In the genomic region with DNA sequence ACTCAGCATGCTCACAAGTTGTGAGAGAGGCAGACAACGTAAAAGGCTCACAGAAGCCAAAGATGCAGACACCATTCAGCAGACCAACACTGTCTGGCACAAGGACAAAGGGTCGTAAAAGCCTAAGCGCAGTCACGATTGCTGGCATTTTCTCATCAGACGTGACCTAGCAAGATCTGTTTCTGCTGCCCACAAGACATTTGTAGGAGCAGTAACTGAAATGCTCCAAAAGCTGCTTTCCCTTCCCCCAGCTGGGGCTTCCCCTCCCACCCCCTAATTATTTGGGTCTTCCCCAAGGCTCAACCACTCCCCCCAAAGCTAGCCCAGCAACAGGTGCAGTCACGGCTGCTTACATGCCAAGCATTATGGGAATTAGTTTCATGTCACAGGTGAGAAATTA, we compare ENCODE assay signal across 17 mouse cellular contexts. TPM values are rescaled to one million over a fixed set of nuclear protein-coding genes. Genes with fewer than 3 reads are reported as not detected.
A peak's percentile ranks its signal among the peaks of the same experiment; 100 is the strongest.
DNase-seq lines count a peak whose midpoint lies in the region; ATAC-seq and TF ChIP-seq lines count a peak whose summit lies in the region.
"Had no signal": no experiment of that assay in that cellular context is flagged by ENCODE, and none has a peak within 500 bp of the region (broad histone marks: within the 10 kb centered on the region; RNA-seq: fewer than 3 reads in every experiment).

No protein-coding gene starts in this region.

- no peak for DNase-seq in heart, embryonic 10.5 days (ENCODE audit: low spot score)
- no peak for DNase-seq in heart, postnatal 10 days
- peak; percentile 31 to 46 for DNase-seq in spleen, adult 18-20 months
- no peak for DNase-seq in spleen, adult 12 weeks (ENCODE audit: low spot score)
- peak; percentile 28 for DNase-seq in limb, embryonic 14.5 days (ENCODE audit: low spot score)
- no peak for DNase-seq in adrenal gland, adult 8-10 months
- DNase-seq in forebrain, postnatal 0 days, result no peak
- DNase-seq: cerebellum, adult 9-10 months; embryo, embryonic 11 days; gastrocnemius, postnatal 10 days; layer of hippocampus, postnatal 36 days; thymus, adult 2 months had no signal

- peak; percentile 71; the same call in 1 of the 2 replicates for ATAC-seq in limb, embryonic 14.5 days (ENCODE audit: low FRiP score, low read depth)
- no peak for ATAC-seq in forebrain, postnatal 0 days
- ATAC-seq: midbrain, embryonic 16.5 days had no signal

- intact Hi-C loops in heart, postnatal 10 days (cut with DNase I), result no loop called here

- no peak overlapping the region for H3K4me3 ChIP-seq in heart, embryonic 10.5 days
- H3K4me3 ChIP-seq in limb, embryonic 14.5 days (replicated peaks; ENCODE audit: low read length), result no peak overlapping the region
- H3K4me3 ChIP-seq in forebrain, postnatal 0 days (ENCODE audit: low read depth, low read length), result no peak overlapping the region
- H3K4me3 ChIP-seq: erythroblast, embryonic 14.5 days; megakaryocyte, embryonic 14.5 days had no signal

- TF ChIP-seq CTCF in forebrain, postnatal 0 days (IDR thresholded peaks at IDR 0.05; ENCODE audit: low read depth), result no peak

- no peak overlapping the region for H3K4me2 ChIP-seq in limb, embryonic 14.5 days (replicated peaks; ENCODE audit: low read depth, low read length, severe bottlenecking)
- no peak overlapping the region for H3K4me2 ChIP-seq in forebrain, postnatal 0 days (ENCODE audit: low read depth)

- no peaks in the 10 kb centered on the region for H3K27me3 ChIP-seq in heart, embryonic 10.5 days (ENCODE audit: insufficient read depth, poor library complexity, severe bottlenecking)
- H3K27me3 ChIP-seq in limb, embryonic 14.5 days (ENCODE audit: control insufficient read depth, insufficient read depth, low read length), result no peaks in the 10 kb centered on the region
- H3K27me3 ChIP-seq in forebrain, postnatal 0 days (ENCODE audit: insufficient read depth, low read length), result no peaks in the 10 kb centered on the region
- H3K27me3 ChIP-seq: megakaryocyte, embryonic 14.5 days had no signal

- no peaks in the 10 kb centered on the region for H3K9me3 ChIP-seq in heart, embryonic 10.5 days
- H3K9me3 ChIP-seq in limb, embryonic 14.5 days (ENCODE audit: control insufficient read depth, low read length), result no peaks in the 10 kb centered on the region
- no peaks in the 10 kb centered on the region for H3K9me3 ChIP-seq in forebrain, postnatal 0 days (ENCODE audit: low read length)
- H3K9me3 ChIP-seq: G1E had no signal

- H3K36me3 ChIP-seq in heart, embryonic 10.5 days, result no peaks in the 10 kb centered on the region
- H3K36me3 ChIP-seq in limb, embryonic 14.5 days (ENCODE audit: control insufficient read depth, insufficient read depth, low read length), result no peaks in the 10 kb centered on the region
- H3K36me3 ChIP-seq in forebrain, postnatal 0 days (ENCODE audit: insufficient read depth), result no peaks in the 10 kb centered on the region

- H3K9ac ChIP-seq in limb, embryonic 14.5 days (ENCODE audit: low read depth, low read length, severe bottlenecking), result peak overlapping the region; percentile 5; the same call in 1 of the 2 replicates
- H3K9ac ChIP-seq in forebrain, postnatal 0 days, result no peak overlapping the region
- H3K9ac ChIP-seq: liver, embryonic 14.5 days had no signal

- peak overlapping the region; percentile 47; the same call in 1 of the 2 replicates for H3K27ac ChIP-seq in heart, embryonic 10.5 days
- H3K27ac ChIP-seq in limb, embryonic 14.5 days (replicated peaks; ENCODE audit: low read depth, low read length), result no peak overlapping the region
- H3K27ac ChIP-seq in forebrain, postnatal 0 days (ENCODE audit: low read depth, low read length), result no peak overlapping the region
- H3K27ac ChIP-seq: liver, embryonic 14.5 days had no signal

- TF ChIP-seq POLR2A in limb, embryonic 14.5 days (IDR thresholded peaks at IDR 0.05; ENCODE audit: borderline replicate concordance, extremely low read depth, insufficient read depth, insufficient read length), result no peak

- no peaks in the 10 kb centered on the region for H3K4me1 ChIP-seq in heart, embryonic 10.5 days
- no peaks in the 10 kb centered on the region for H3K4me1 ChIP-seq in limb, embryonic 14.5 days (ENCODE audit: control insufficient read depth, insufficient read depth, low read length)
- H3K4me1 ChIP-seq in forebrain, postnatal 0 days (ENCODE audit: insufficient read depth), result no peaks in the 10 kb centered on the region

- 71% methylated on average over 6 of the region's 6 CpGs for WGBS in heart, embryonic 10.5 days
- 28% methylated on average over 6 of the region's 6 CpGs for WGBS in limb, embryonic 14.5 days
- 28% methylated on average over 6 of the region's 6 CpGs for WGBS in forebrain, postnatal 0 days

RNA-seq across cellular contexts. Expression of a gene that starts 12.1 kb away (rescaled TPM):
- polyA plus RNA-seq in heart, embryonic 10.5 days (2016; fragmentation: Nextera tagmentation; extraction: Ambion mirVana), result 25.8 and 30.9 TPM in 2 replicates
- 1 to 10 TPM; 9.6 to 9.8 TPM for total RNA-seq in heart, postnatal 10 days (2021)
- 10.6 and 13.0 TPM in 2 replicates for polyA plus RNA-seq in limb, embryonic 14.5 days (2012; rRNA removed)
- 23.1 and 23.9 TPM in 2 replicates for polyA plus RNA-seq in limb, embryonic 14.5 days (2014; fragmentation: Nextera tagmentation; extraction: Ambion mirVana)
- 10 to 100 TPM; 19.4 to 27.2 (median 21.3) TPM for total RNA-seq in adrenal gland, adult 8-10 months (2022)
- 16.8 and 20.0 TPM in 2 replicates for total RNA-seq in forebrain, postnatal 0 days (2014; rRNA removed)
- polyA plus RNA-seq in forebrain, postnatal 0 days (2015; fragmentation: Nextera tagmentation; extraction: Ambion mirVana), result 19.4 and 20.1 TPM in 2 replicates

Comparison
In these comparisons a context has a peak if more than half of its experiments do, and no peak if none do; other contexts are left out.
1. DNase-seq: peak in spleen, adult 18-20 months (2 of 2) and limb, embryonic 14.5 days (single experiment); none in heart, embryonic 10.5 days (single experiment), heart, postnatal 10 days (0 of 2), spleen, adult 12 weeks (single experiment), adrenal gland, adult 8-10 months (single experiment) and forebrain, postnatal 0 days (single experiment).